Mouse (Mus musculus): ENCODE measurements around the gene Dgkg.

Dgkg gene

DNA sequence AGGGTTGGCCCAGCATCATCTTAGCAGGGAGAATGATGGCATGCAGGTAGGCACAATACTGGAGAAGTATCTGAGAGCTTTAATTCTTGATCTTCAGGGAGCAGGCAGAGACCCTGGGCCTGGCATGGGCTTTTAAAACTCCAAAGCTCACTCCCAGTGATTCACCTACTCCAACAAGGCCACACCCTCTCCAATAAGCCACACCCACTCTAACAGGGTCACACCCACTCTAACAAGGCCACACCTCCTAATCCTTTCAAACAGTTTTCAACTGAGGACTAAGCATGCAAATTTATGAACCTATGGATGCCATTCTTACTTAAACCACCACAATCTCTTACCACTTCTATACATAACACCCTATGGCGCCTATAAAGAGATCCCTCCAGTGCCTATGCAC, 11.8 kb downstream of the Dgkg start:
- peak; percentile 56 for DNase-seq (ENCODE audit: low read depth, low spot score)

DNA sequence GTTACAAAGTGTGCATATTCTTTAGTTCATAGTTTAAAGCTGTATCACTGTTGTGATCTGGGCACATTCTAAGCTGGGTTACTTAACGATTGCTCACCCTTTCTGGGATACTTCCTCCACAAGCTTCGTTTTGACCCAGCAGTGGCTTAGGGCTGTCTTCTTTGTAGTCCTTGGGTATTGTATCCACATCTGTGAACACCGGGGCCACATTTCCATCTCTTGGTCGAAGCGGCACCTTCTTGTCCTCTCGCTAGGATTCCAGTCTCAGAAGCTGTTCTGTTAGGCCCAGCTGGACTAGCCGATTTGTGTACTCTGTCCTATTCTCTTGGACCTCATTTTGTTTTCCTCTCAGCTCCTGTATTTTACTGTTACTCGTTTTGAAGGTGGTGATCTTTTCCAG, 13.6 kb downstream of the Dgkg start:
- DNase-seq (ENCODE audit: low read depth, low spot score) = no peak

DNA sequence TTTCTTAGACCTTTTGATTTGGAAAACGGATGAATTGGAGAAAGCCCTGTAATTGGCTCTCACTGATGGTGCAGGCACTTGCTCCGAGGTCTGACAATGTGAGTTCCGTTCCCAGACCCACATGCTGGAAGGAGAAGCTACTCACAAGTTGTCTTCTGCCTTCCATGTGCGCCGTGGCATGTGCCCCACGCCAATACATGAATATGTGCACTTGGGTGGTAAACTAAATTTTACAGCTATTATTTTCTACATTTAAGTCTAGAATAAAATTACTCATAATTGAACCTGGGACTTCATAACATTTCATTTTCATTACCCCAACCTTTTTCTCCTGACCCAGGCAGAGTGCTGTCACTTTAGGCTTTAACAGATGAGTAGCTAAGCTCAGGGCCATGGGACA, 14.1 kb downstream of the Dgkg start:
- DNase-seq (ENCODE audit: low read depth, low spot score) = no peak

DNA sequence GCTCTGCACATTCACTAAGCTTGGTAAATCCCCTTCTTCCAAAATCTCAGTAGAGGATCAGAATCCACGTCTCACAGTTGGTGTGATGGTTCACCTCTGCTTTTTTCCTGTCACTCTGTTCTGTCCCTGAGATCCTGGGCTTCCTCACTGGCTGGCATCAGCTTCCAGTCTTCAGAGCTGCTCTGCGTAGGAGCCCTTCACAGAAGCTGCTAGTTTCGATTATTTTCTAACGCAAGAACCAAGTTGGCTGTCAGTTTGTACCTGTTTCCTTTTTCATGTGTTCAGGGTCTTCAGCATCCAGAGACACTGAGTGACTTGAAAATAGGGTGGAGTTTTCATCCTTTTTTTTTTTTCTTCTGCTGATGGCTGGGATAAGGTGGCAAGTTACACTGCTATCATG, 15.0 kb downstream of the Dgkg start:
- DNase-seq (ENCODE audit: low read depth, low spot score) = no peak

DNA sequence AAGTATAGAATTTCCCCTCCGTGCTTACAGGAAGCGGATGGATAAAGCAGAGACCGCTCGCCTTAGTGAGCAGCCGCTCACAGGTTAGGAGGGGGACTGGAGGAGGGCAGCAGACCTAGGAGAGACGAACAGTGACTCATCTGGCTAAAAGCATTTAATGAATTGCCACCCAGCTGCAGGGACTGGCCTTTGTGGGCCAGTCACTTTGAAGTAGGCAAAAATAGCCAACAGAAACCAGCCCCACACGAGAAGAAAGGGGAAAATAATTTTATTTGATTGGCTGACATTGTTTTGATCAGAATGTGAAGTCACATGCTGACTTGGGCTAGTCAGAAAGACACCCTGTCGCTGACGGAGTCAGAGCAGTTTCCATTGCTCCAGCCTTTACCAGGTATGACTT, 15.4 kb downstream of the Dgkg start:
- no peak for DNase-seq (ENCODE audit: low read depth, low spot score)

DNA sequence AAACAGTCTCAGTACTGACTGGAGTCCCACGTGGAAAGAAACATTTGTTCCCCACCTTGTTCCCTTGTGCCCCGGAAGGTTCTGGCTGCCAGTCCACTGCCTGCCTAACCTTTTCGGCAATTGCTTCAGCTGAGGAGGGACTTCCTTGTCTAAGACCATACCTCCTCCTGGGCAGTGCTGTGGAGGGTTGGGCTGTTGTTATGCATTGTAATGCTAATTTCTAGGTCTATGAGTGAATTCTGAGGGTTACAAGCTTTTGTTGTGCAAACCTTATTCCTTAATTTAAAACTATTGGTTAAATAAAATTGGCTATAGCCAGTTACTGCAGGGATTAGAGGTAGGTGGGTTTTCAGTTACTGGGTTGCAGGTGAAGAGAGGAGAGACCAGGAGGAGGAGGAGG, 19.7 kb downstream of the Dgkg start:
- DNase-seq (ENCODE audit: low read depth, low spot score) = peak; percentile 90

DNA sequence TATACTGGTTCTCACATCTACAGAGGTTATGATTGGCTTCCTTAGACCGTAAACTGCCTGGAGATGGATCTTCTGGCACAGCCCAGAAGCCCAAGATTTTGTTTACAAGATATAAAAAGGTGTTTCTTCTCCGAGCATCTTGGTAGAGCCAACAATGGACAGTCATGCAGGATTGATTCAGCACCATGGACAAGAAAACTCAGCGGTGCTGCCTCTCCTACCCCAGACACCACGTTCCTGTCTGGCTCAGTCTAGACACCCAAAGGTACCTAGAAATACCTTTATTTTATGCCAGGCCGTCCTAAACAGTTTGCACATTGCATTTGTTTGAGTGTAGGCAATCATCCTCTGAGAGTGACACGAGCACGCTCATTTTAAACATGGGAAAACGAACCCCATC, 21.3 kb downstream of the Dgkg start:
- DNase-seq (ENCODE audit: low read depth, low spot score) = peak; percentile 54

DNA sequence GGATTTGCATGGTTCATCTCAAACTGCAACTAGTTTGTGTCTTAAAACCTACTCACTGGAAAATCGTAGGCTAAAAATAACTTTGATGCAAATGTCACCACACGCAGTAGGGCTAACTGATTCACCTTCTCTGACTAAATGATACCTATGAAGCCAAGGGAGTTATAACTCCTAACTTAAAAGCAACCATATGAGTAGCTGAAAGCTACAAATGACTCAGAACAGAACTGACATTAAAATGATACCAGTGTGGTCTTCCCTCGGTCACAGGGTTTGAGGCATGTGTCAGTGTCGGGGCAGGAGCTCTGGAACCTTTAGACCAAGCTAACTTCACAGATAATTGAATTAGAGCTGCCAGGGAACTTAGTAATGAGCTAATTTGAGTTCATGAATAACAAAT, 24.0 kb downstream of the Dgkg start:
- no peak for DNase-seq (ENCODE audit: low read depth, low spot score)

DNA sequence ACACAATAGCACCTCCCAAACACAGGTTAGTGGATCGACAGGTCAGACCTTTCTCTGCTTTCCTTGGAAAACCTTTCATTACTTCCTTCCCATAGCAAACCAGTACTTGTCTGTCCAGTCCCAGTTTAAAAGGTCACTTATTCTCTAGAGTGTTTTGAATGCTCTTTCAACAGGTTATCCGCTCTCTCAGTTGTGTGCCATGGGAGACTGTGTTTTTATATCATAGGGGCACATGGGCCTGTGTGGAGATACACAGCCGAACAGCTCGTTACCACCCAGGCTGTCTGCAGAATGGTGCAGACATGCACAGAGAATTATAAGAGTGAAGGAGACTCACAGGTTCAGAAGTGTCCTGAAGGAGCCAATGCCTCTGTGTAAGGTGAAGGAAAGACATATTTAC, 26.7 kb downstream of the Dgkg start:
- DNase-seq (ENCODE audit: low read depth, low spot score) = no peak

DNA sequence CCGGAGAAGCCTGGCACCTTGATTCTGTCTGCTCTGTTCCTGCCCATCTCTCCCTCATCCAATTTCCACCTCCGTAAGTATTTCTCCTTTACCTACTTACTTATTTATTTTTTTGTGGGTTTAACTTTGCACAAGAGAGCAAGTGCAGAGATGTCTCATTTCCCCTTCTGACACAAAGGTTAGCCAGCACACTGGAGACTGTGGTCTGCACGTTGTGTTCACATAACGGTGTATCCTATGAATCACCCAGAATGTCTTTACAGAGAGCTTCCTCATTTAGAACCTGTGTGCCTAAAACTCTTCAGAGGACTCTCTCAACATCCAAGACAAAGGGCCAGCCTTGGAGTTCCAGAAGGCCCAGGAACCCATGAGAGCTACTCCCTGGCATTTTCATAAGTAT, 27.1 kb downstream of the Dgkg start:
- no peak for DNase-seq (ENCODE audit: low read depth, low spot score)

DNA sequence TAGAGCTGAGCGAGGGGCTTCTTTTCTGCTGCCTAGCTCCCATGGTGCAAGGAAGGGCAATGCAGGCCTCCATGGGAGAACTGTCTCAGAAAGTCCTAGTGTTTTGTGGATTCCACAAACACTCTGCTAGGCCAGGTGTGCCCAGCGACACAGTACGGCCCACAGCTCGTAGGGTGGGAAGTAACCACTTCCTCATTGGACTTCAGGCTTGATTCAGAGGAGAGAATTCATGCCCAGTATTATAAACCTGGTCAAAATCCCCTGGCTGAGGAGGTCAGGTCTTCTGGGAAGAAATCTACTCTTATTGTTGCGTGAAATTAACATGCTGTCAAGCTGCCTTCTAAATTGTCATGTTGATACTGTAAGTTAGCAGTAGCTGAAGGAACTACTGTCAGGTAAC, 31.0 kb downstream of the Dgkg start:
- DNase-seq (ENCODE audit: low read depth, low spot score) = no peak

DNA sequence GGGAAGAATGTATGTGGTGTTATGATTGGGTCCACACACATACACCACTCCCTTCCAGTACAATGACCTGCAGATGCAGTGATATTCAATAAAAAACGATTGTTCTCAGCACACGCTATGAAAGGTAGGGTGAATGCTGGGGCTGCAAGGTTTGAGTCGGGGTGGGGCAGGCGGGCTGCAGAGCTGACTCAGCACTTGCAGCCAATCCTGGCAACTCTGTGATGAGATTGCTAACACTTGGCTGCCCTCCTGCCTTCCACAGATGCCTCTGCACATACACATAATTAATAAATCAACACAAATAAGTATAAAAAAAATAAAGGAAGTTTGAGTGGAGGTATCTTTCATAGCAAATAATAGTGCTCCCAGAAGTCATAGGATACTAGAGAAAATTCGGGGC, 31.6 kb downstream of the Dgkg start:
- no peak for DNase-seq (ENCODE audit: low read depth, low spot score)

DNA sequence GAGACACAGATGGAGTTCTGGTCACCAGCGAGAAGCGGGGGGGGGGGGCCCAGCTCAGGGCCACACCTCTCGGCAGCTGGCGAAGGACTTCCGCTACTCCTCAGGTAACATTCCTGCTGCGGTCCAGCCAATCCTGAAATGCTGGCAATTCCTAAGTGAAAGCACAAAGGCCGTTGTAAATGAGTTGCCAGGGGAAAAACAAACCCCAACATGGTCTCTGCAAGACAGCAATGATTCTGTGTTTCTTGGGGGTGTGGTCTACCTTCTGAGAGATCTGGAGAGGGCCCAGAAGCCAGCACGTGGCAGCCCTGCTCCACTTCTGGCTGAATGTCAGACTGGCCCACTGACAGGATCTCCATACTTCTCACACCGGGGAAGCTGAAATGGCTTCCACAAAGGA, 34.7 kb downstream of the Dgkg start:
- peak; percentile 24 for DNase-seq (ENCODE audit: low read depth, low spot score)

DNA sequence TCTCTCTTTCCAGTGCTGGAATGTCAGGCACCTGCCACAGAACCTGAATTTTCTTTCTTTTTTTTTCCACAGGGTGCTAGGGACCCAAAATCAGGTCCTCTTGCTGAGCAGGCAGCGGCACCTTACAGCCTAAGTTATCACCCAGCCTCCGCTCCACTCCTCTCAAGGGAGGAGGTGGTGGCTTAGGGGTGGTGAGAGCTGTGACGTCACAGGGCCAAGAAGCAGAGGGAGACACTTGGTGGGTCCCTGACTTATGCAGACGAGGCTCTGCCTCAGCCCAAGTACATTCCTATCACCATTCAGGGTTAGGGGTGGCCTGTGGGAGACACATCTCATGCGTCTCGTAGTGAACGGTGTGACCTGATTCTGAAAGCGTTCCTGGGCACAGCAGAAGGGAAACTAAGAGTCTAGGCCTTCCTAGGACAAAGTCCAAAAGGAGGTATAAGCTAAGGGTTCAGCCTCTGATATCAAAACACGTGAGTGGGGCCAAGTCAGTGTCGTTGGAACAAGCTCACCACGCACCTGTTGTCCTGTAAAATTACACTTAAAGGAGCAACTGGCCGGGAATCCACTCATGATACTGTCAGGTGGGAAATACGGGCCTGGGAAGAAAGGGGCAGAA, 35.6 kb downstream of the Dgkg start:
- DNase-seq (ENCODE audit: low read depth, low spot score) = no peak

DNA sequence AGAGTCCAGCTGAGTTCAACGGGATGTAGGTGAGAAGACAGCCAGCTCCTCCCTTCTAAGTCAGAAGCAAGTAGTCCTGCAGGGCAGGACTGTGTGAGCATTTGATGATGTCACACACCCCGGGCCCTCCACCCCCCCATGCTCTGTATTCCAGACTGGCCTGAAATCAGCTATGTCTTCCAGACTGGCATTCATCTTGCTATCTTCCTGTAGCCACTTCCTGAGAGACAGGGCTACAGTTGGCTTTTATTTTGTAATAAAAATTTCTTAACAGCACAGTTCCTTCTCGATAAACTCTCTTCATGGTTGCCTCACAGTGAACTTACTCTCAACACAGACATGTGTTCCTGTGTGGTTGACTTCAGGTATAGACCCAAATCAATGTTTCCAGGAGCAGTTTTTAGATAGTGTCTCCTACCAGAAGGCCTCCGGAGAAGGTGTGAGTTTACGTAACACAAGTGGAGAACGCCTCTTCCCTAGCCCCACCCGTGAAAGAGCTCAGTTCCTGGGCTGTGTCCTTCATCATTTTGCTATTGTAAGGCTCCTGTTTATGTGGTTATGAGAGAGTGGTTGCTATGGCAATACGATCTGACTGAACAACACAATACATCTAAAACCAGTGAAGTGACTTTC, 38.5 kb downstream of the Dgkg start:
- DNase-seq (ENCODE audit: low read depth, low spot score) = no peak

DNA sequence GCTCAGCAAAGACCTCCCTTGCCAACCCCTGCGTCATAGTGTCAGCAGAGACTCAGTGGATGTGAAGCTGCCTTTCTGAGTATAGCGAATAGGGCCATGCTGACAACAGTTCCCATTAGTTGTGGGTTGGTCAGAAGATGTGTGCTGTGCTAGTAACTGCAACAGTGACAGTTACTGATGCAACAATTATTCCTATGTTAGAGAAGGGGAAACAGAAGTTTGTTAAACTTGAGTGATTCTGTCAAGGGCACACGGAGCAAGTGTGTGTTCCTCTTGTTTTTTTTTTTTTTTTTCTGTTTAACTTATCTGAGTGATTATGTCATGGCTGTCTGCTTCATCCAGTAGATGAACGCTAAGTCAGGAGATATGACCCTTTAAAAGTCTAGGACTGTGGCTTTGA, 41.2 kb downstream of the Dgkg start:
- DNase-seq (ENCODE audit: low read depth, low spot score) = no peak

DNA sequence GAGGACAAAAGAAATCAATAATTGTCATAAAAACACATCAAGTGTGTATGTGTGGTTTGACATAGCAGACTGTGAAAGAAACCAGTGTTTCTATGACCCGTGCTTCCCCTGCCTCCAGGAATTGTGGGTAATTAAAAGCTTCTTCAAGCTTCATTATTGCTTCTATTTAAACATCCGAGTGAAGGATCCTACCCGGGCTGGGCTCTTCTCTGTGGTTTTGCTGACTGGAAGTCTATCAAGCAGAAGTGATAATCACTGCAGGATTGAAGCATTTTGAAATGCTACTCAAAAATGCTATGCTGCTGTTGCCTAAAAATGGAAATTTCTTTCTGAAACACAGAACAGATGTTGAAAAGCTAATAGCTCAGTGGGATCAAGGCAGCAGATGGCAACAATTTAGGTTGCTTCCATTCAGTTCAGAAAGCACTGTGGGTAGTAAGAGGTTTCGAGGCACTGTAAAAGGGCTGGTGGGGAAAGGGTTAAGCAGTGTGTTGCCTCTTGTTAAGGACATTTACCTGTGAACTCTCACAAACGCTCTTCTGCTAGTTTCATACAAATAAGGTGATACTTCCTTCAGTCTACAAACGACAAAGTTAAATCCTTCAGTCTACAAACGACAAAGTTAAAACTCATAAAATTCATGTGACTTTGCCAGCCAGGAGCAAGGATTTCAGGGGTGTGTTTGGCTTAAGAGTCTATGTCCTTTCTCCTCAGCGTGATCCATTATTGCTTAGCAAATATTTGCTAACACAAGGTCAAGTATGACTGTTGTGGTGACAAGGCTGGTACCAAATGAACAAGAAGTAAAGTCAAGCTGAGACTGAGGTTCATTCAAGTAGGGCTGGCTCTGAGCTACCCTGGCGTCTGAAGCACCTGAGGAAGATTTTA, 43.6 kb downstream of the Dgkg start:
- no peak for DNase-seq (ENCODE audit: low read depth, low spot score)

DNA sequence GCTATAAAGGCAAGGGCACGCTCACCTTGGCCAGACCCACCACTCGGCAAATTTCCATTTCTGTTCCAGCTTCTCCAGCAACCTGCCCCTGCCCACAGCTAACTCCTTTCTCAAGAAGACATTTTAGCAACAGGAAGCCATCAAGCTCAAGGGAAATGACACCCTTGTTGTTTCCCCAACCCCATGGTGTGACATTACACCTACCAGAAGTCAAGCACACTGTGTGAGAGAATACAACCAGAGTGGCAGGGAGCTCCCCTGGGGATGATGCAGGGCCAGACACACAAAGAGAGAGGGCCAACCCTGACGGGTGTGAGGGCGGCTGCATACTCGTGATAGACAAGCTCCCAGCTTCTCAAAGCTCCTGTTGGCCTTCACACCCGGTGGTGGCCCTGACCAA, 49.0 kb downstream of the Dgkg start:
- DNase-seq (ENCODE audit: low read depth, low spot score) = peak; percentile 45

DNA sequence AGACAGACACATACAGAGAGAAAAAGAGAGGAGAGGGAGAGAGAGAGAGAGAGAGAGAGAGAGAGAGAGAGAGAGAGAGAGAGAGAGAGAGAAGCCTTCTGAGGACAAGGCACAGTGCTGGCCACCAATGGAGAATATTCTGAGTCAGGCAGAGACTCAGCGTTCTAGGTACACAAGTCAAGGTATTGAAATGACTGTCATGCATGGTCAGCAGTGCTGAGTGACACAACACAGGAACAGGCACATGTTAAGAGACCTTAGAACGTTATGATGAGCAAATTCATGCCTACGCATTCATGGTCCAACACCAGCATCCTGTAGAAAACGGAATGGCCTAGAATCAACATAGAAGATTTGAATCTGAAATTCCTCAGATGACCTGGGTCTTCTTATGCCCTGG, 50.0 kb downstream of the Dgkg start:
- no peak for DNase-seq (ENCODE audit: low read depth, low spot score)

DNA sequence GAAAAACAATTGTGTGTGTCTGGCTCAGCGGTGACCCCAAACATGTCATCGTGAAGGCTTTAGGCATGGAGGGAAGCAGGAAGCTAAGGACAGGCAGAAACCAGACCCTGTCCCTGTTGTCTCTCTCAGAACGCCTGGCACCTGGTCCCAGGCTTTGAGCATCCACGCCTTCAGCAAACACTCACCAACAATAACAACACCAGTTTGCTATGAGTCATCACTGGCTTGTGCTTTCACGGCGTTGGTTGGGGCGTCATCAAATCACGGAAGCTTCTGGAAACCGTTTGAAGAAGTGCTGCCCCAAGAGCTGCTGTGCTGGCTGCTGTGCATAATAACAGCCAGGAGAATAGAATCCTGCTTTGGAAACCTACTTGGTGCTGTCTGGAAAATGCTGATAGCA, 54.6 kb downstream of the Dgkg start:
- DNase-seq (ENCODE audit: low read depth, low spot score) = no peak

DNA sequence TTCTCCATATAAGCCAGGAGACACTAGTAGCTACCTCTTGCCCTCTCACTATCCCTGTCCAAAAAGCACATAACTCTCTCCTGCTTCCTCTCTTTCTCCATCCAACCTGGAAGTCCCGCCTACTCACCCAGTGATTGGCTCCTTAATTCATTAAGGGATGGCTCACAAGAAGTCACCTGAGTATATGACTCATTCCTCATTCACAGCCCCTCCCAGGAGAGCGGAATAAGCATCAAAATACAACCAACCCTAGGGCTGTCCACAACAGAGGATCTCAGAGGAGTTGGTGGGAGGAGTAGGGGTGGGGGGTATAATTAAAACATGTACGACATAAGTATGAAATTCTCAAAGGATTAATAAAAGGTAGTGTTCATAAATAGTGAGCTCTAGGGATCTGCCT, 55.3 kb downstream of the Dgkg start:
- DNase-seq (ENCODE audit: low read depth, low spot score) = no peak

DNA sequence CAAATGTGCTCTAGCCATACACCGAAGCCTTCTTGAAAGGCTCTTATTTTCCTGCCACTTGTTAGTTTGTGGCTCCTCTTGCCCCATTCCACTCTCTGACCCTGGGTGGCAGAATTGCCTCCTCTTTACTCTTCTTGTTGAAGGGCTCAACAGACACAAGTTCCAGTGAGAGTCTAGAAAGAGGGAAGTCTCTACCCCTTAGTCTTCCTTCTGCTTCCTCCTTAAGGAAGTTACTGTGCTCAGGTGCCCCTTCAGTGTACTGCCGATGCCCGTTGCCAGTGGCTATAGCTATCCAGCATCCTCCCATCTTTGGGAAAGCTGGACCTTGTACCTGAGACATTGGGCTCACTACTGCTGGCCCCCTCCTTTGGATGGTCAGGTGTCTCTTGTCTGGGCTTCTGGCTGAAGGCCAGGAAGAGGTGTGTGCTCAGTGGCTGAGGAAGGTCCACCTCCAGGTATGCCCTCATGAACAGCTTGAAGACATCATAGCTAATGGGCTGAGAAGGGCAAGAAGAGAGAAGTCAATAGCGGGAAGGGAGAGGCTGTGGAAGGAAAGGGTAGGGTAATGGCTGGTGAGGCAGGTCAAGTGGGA, 56.8 kb downstream of the Dgkg start:
- DNase-seq (ENCODE audit: low read depth, low spot score) = no peak

DNA sequence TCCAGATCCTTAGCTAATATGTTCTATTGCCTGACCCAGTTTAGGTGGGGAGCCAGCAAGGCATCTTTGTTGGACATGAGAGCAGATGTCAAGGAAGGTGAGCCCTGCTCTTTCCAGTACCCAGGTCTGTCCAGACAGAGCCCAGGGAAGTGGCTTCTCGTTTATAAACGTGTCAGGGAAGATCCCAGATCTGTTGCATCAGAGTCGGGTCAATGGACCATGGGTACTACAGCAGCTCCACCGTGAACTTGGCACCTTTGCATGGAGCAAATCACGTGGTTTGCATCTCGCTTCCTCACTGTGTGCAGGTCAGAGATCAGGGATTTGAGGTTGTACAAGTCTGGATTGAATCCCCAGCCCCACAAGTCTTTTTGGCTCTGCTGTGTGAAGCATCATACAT, 58.3 kb downstream of the Dgkg start:
- no peak for DNase-seq (ENCODE audit: low read depth, low spot score)
